Mouse (Mus musculus): ENCODE results near the gene Dhdh.
"Not testable (repeated sequence)": the region's sequence is repeated elsewhere in the genome, so short reads cannot be mapped to it uniquely, and the experiment has no call there.

Dhdh gene

DNA sequence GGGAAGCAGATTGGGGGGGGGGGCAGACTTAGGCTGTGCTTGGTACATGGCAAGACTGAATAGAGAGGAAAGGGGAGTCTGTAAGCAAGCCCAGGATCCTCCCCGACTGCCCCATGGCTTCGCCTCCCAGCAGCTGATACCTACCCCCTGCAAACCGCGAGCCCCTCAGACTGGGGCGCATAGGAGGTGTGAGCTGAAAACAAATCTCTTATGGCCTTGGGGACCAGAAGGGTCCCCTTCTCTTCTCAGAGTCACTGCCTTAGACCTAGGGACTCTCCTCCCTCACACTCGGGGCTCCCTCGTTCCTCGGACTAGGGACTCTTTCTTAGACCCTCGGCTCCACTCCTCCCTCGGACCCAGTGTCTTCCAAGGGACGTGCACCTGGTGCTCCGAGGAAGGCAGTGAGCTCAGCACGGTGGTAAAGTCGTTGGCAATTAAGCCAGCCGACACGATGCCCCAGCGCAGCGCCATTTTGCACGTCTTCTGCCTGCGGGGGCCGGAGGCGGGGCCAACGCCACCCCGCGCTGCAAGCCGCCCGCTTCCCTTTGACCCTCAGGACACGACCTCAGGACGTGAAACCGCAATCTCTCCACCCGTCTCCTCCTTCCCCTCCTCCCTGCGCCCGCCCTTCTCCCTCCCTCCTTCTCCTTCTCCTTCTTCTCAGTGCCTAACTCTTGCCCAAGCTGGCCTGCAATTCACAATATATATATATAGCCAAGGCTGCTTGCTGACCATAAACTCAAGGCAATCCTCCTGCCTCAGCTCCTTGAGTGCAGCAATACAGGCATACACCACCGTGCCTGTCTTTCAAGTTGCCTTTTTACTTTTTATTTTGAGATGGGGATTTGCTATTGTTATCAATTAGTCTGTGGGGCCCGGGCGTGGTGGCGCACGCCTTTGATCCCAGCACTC lies at the start of gene Dhdh:
Gene Dhdh (minus strand): TSS at position 513 of the 912 bp plus-strand sequence.
- in situ Hi-C loops (cut with MseI, MboI): no loop called here

DNA sequence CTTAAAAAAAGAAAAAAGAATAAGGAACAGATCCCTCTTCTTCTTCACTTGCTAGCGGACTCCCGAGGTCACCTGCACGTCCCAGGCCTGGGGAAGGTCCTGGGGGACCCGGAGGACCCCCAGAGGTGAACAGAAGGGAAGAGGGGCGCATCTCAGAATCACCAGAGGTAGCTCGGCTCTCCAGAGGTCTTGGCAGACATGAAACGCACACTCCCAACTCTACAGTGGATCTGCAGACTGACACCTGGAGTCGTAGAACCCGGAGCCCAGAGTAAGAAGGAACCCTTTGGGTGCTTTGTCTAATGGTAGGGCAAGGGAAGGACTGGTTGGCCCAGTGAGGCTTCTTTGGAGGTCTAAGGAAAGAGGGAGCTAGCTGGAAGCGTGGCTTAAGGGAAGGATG lies 49.0 kb upstream of the Dhdh start:
- in situ Hi-C loops (cut with MseI, MboI): no loop called here

DNA sequence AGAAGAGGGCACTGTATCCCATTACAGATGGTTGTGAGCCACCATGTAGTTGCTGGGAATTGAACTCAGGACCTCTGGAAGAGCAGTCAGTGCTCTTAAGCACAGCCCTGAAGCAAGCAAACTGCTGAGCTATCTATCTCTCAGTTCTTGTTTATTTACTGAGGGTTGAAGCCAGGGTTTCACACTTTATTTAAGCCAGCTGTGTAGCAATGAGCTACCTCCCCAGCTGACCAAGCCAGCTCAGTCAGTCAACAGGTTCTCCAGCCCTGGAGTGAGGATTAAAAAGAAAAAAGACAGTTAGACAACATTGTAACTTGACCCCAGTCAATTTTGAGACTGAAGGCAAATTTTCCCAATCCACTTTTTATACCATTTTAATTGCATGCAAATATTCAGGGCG lies 47.1 kb upstream of the Dhdh start:
- in situ Hi-C loops (cut with MseI, MboI): no loop called here

DNA sequence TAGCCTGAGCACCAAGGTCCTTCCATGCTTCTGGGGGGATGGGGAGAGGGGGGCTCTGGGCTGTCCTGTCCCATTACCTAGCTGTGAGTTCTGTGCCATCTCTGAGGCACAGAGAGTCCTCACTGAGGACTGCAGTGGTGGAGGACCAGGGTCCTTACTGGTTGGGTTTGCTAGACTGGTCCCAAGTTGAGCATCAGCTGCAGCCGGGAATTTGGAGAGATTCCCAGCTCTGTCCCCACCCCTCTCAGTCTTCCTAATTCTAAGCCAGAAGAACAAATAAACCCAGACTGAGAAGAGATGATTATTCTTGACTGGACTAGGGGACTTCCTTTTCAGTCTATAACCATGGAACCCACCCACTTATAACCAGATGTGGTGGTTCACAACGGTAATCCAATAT lies 42.0 kb upstream of the Dhdh start:
- in situ Hi-C loops (cut with MseI, MboI): no loop called here

DNA sequence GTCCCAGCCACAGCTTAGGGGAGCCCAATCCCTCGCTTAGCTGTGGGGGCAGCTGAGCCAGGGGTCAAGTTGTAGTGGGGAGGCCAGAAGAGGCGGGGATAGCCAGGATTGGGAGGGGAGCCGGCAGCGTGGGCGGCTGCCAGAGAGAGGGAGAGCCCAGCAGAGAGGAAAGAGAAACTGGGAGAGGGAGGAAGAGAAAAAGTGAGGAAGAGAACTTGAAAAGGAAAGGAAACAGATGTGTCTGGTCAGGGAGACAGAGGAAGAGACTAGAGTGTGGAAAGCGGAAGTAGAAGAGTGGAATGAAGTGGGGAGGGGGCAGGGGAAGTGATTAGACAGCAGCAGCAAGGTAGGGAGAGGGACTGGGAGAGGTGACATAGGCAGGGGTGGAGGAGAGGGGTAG lies 40.9 kb upstream of the Dhdh start:
- in situ Hi-C loops (cut with MseI, MboI): no loop called here

DNA sequence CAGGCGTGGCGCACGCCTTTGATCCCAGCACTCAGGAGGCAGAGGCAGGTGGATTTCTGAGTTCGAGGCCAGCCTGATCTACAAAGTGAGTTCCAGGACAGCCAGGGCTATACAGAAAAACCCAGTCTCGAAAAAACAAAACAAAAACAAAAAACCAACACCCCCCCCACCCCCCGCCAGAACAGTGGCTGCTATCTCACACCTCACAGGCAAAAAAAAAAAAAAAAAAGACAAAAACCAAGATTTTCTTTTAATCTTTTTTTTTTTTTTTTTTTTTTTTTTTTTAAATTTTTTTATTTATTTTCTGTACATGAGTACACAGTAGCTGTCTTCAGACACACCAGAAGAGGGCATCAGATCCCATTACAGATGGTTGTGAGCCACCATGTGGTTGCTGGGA lies 38.6 kb upstream of the Dhdh start:
- in situ Hi-C loops (cut with MseI, MboI): not testable (repeated sequence)

DNA sequence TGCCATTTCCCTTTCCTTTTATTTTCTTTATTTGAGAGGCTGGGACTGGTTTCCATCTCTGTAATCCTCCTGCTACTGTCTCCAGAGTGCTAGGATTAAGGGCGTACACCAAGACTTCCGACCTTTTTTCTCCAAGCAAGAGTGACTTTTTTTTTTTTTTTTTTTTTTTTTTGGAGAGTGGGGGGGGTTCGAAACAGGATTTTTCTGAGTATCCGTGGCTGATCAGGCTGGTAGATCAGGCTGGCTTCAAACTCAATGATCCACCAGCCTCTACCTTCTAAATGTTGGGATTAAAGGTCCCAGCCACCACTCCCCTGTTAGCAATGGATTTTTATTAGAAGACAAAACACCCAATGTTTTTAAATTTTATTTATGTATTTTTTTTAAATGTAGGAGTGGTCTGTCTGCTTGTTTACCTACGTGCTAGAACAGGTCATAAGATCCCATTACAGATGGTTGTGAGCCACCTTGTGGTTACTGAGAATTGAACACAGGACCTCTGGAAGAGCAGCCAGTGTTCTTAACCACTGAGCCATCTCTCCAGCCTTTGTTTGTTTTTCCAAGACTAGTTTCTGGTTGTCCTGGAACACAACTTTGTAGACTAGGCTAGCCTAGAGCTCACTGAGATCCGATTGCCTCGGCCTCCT lies 38.0 kb upstream of the Dhdh start:
- in situ Hi-C loops (cut with MseI, MboI): no loop called here

DNA sequence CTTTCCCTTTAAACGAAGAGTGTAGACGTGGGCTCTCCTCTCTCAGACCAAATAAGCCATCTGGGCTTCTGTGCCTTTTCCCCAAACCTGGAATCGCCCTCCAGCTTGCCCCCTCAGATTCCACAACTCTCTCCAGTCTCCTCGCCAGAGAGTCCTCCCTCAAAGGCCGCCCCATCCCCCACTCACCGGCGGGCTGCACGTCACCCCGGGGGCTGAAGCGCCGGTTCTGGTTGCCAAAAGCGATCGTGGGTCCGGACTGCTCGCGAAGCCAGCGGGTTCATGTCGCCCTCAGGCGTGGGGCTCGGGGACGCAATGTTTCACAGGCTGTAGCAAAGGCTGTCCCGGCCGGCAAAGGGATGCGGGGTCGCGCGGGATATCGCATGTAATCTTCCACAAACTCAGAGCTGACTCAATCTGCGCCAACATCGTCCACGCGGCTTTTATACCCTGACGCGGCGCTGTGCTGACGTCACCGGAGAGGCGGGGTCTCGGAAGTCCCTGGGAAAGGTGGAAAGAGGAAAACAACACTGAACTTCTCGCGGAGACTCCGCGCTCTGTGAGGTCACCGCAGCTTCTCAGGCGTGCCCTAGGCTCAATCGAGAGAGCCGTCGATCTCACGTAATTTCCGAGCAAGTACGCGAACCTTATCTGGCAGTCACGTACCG lies 37.3 kb upstream of the Dhdh start, which contains the start of the genes Ppp1r15a and Plekha4:
Gene Ppp1r15a (minus strand): TSS at position 460 of the 665 bp plus-strand sequence.
Gene Plekha4 (plus strand): TSS at position 522 of the 665 bp plus-strand sequence.
- in situ Hi-C loops (cut with MseI, MboI): no loop called here

DNA sequence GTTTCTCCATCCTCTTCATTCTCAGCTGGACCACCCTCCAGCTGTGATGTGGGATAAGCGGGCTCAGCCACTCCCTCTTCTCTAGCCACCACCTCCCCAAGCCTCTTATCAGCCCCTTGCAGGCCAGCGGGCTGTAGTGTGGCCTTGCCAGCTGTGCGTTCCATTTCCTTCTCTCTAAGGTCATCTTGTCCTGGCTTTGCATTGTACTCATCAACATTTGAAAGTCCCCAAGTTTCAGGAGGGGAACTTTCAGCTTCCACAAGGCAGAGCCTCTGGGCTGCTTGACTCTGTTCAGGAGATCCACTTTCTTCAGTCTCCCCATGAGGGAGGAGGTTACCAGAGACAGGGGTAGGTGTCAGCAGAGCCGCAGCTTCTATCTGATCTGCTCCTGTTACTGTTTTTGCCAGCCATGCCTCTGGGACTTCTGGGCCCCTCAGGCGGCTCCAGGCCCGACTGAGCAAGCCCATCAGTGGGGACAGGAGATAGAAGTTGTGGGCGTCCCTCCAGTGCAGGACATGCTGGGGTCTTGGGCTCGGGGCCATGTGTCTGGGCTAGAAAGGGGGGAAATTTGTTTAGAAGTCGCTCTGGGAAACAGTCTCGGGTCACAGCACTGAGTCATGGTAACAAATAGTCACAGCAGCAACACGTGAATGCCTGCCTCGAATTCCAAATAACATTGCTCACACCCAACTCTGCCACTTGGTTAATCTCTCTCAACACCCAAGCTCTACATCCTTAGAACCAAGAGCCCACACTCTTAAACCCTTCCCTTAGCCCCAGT lies 36.4 kb upstream of the Dhdh start:
- in situ Hi-C loops (cut with MseI, MboI): no loop called here

DNA sequence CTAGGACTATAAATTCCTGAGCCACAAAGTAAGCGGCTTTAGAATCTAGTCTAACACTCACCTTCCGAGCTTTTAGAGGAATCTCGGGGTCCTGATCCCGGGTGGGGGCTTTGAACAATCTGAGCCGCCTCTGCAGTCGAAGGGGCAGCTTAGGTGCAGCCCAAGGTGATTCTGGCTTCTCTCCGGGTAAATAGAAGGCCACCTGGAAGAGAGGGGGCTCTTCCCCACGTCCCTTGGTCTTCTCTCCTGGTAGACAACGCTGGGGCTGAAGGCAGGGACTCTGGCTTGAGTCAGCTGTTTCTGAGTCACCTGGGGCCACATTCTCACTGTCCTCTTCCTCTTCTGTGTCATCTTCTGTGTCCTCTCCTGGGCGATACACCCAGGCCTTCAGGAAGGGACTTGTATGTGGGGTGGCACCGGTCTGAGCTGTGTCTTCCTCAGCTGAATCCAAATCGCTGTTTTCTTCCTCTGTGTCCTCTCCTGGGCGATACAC lies 35.1 kb upstream of the Dhdh start:
- in situ Hi-C loops (cut with MseI, MboI): no loop called here

DNA sequence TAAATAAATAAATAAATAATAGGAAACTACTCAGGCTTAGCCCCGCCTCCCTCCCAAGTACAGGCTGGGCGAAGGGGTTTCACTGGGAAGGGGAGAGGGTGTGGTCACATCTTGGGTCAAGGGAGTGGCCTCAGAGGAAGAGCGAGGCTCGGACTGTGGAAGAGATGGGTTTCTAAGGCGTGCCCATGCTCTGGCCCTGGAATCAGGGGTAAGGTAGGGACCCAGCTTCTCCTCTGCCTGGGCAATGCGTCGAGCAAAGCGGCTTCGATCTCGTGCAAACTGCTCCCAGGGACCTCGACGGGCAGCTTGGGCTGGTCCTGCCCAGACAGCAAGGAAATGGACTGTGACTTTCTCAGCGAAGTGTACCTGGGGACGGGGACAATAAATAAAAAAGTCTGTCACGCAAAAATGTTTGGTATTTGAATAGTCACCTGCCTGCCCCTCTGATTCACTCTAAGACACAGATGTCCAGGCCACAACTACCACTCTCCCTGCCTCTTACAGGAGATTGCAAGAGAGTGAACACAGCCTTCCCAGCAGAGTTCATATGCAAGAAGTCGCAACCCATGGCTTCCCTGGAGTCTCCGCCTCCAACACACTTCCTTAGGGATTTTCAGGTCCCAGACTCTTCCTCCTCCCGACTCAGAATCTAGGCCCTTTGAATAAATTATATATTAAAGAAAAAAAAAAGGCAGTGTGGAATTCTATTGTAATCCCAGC lies 34.5 kb upstream of the Dhdh start:
- in situ Hi-C loops (cut with MseI, MboI): no loop called here

DNA sequence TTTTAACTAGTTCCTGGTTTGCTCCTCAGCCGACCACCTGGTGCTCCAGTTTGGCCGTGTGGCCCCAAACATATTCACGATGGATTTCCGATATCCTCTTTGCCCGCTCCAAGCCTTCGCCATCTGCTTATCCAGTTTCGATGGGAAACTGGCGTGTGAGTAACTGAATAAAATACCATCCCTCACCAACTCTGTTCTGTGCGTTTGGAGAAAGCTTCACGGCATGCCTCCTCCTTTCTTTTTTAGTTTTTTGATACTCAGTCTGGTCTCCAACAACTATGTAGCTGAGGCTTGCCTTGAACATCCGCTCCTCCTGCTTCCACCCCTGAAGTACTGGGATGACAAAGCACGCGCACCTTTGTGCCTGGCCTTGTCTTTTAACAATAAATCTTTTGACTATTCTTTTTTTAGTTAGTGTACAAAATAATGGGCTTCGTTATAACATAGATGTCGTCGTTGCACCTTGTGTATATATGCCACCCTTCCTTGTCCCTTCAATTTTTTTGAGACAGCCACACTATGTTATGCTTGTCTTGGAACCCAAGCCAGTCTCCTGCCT lies 33.7 kb upstream of the Dhdh start:
- in situ Hi-C loops (cut with MseI, MboI): no loop called here

DNA sequence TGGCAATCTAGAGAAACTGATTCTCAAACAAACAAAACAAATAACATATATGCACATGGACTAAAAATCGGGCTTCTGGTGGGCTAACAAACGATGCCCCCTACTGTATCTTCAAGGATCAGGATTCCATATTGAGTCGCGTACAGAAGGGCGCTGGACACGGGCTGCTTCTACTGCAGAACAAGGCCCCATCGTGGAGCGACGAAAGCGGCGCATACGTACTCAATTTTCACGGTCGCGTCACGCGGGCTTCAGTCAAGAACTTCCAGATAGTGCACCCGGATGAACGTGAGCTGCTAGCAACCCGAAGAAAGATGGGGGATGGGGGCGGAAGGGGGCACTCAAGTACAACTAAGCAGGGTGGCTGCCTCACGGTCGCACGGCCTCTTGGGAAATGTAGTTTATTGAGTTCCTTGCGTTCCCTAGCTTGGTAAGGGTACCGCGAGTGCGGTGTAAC lies 33.2 kb upstream of the Dhdh start:
- in situ Hi-C loops (cut with MseI, MboI): no loop called here

DNA sequence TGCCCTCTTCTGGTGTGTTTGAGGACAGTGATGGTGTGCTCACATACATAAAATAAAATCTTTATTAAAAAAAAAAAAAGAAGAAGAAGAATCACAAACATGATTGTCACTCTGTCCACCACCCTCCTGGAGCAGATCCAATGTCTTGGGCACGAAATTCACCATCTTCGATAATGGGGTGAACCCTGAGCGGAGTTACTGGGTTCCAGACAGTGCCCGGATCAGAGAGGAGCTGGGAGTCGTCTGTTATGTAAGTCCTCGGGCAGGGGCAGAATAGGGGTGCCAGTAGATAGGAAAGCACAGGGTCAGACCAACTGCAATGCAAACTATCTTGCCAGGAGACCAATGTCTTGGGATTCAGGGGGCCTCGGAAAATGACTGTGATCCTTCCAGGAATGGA lies 32.0 kb upstream of the Dhdh start:
- in situ Hi-C loops (cut with MseI, MboI): no loop called here

DNA sequence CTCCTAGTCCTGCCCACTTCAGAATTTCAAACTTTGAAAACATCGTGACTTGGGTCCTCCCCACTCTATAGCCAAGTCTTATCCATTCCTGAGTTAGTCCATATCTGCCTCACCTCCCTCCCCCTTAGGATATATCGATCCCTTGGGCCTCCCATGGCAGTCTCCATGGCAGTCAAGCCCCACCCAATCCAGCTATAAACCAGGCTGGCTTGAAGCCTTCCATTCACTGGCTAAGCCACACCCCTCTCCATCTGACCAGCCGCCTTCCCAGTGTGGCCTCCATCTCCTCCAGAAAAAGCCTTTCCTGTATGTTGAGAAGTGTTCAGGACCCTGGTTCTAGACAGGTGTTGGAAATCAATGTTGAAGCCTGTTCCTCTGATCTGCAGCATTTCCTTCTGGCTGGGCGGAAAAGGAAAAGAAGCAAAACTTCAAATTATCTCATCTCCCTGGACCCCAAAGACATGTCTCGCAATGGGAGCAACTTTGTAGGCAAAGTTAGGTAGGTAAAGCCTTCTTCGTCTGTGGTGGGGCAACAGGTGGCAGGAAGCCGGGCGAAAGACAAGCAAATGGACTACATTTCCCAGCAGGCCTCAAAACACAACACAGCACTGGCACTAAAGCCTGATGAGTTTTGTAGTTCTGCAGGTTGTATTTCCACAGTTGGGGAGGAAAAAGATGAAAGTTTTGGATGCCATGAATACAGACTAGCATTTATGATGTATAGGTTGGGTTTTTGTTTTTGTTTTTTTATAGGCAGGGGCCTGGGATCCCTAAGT lies 30.9 kb upstream of the Dhdh start:
- in situ Hi-C loops (cut with MseI, MboI): loop anchor here in 1 of 2 experiments (10.0 kb wide), 1 partner anchor 65 kb away; the partner anchor contains the start of gene Ftl1

DNA sequence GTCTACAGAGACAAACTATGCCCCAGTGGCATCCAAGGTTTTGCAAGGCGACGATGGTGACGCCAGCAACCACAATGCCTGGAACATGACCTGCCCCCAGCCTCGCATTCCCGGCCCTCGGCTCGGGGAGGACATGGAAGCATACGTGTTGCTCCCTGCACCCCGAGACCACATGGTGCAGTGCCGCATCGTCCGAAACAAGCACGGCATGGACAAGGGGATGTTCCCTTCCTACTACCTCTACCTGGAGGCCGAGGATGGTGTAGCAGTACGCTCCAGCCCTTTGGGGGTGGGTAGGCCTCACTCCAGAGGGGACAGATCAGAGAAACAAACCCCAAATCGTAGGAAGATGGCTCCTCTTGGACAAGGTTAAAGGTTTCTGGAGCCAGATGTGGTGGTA lies 30.0 kb upstream of the Dhdh start:
- in situ Hi-C loops (cut with MseI, MboI): loop anchor here in 1 of 2 experiments (10.0 kb wide), 1 partner anchor 64 kb away; the partner anchor contains the start of gene Ftl1

DNA sequence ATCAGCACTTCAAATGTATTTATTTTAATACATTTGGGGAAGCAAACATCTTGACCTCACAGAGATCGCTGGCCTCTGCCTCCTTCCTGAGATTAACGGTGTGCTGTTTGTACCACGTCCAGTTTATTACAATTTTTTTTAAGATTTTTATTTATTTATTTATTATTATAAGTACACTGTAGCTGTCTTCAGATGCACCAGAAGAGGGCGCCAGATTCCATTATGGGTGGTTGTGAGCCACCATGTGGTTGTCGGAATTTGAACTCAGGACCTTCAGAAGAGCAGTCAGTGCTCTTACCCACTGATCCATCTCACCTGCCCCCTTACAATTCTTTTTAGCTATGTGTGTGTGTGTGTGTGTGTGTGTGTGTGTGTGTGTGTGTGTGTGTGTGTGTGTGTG lies 28.2 kb upstream of the Dhdh start:
- in situ Hi-C loops (cut with MseI, MboI): loop anchor here in 1 of 2 experiments (10.0 kb wide), 1 partner anchor 62 kb away; the partner anchor contains the start of gene Ftl1

DNA sequence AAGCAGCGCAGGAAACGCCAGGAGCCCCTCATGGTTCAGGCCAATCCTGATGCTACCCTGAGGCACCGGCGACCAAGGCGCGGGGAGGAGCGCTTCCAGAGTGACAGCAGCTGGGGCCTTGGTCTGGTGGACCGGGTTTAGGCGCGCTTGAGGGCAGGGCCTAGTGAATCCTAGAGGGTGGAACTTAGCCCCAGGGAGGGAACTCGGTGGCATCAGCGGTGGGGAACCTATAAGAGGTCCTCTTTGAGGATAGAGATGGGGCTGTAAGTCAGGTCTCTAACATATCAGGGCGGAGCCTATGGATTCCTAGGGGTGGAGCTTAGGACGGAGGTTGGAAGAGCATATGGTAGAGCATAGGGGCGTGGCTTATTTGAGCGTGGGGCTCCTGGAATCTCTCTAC lies 26.8 kb upstream of the Dhdh start:
- in situ Hi-C loops (cut with MseI, MboI): loop anchor here in 1 of 2 experiments (10.0 kb wide), 1 partner anchor 61 kb away; the partner anchor contains the start of gene Ftl1

DNA sequence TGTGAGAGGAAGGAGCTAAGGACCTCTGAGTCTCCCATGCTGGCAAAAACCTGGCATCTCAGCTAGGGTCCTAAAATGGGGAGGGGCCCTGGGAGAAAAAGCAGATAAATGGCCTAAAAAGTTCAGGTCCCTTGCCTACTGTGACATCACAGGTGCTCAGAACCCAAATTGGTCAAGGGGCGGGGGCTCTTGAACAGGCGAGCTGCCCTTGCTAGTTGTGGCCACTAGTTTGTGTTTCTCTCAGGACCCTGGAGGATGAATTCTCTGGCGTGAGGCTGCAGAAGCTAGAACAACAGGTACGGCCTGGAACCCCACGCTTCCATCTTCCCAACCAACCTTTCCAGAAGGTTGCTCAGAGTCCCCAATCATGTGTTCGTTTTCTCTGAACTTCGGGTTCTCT lies 25.8 kb upstream of the Dhdh start:
- in situ Hi-C loops (cut with MseI, MboI): loop anchor here in 1 of 2 experiments (10.0 kb wide), 1 partner anchor 60 kb away; the partner anchor contains the start of gene Ftl1

Measured in mouse trophoblast stem cell (cell line).